Mouse (Mus musculus) embryo, embryonic 9.5 days (tissue): ENCODE measurements around the gene Rasgrf2.

Experiments used
- DNase-seq: peaks from one replicate; pipeline ENCODE4 v3.0.0-alpha.2; 2017; ENCODE audit errors: extremely low spot score

Gene Rasgrf2

GRCm38 (mm10) chr13:91881837-91882480, 249.5 kb downstream of the Rasgrf2 start:
- peak; percentile 54 for DNase-seq

GRCm38 (mm10) chr13:91880256-91880655, 251.2 kb downstream of the Rasgrf2 start:
- no peak for DNase-seq

DNA sequence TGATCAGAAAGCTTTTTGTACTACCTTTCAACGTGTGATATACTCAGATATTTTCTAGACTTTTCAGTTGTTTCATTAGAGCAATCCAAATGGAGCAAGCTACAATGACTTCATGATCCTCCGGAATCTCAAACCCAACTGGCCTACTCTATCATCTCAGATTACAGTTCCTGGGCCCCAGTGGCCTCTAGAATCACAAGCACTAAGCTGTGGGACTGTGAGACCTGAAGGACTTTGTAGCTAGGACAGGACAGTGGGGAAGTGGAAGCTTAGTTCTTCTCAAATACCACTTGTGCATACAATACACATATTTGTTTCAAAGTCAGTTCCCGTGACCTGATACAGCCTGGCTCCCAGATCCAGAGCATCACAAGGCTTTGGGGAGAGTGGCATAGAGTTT, 253.5 kb downstream of the Rasgrf2 start:
- DNase-seq: no peak

DNA sequence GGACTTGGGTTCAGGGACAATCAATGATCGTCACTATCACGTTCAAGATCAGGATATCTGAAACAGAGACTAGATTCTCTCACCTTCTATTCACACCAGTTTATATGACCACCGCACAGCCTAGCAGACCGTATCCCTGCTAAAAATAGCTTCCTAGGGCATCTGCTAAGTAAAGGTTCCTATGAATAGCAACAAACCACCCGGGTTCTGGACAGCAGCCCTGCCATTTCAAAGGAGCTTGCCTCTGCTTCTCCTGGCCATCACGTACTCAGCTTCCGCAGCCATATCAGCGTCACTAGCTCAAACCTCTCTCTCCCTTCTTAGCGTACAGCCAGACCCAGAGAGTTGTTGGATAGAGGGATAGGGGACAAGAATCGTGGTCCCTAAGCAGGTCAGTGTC, 254.1 kb downstream of the Rasgrf2 start:
- no peak for DNase-seq

- no peak for DNase-seq
Measured at GRCm38 (mm10) chr13:91876741-91877349, 254.6 kb downstream of the Rasgrf2 start, which contains the start of gene Ckmt2. TSS of gene Ckmt2 (minus strand) at chr13:91876885.

GRCm38 (mm10) chr13:91875581-91875980, 255.9 kb downstream of the Rasgrf2 start:
- no peak for DNase-seq

- DNase-seq: no peak
Measured at GRCm38 (mm10) chr13:91874565-91874964, 256.9 kb downstream of the Rasgrf2 start.

- no peak for DNase-seq
Measured at GRCm38 (mm10) chr13:91873734-91874329, 257.6 kb downstream of the Rasgrf2 start.

GRCm38 (mm10) chr13:91868577-91868976, 262.9 kb downstream of the Rasgrf2 start:
- no peak for DNase-seq

DNA sequence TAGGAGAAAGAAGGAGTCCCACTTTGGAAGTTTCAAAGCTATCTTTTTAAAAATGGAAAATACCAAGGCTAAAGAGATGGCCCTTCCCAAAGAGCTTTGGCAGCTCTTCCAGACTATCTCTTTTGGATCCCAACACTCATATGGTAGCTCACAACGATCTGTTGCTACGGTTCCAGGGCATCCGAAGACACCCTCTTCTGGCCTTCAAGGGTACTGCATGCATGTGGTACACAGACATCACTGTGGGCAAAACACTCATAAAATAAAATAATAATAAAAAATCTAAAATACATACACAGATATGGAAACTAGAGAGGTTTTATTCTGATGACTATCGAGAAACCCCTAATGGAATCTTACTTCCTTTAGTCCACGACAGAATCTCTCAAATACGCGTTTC, 272.6 kb downstream of the Rasgrf2 start:
- DNase-seq: no peak

- DNase-seq: no peak
Measured at GRCm38 (mm10) chr13:91857427-91857826, 274.0 kb downstream of the Rasgrf2 start.

DNA sequence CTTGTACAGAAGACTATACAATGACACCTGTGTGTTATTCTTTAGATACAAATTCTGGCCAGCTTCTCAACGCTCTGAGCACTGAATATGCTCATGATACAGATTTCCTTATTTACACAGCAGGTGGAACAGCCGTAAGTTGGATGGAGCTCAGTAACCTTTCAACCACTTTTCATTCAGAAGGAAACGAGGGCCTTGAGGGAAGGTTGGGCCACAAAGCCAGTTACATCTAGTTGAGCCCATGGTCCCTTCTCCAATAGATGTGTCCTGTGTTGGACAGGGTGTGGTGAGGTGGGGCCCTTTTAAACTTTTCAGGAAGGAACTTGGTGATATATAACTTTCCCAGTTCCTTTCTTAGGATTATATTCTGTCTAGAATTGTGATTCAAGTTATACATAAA, 277.0 kb downstream of the Rasgrf2 start:
- no peak for DNase-seq
